Mouse (Mus musculus): Measurements from ENCODE around the gene Phf21b. TPM values are rescaled to one million over a fixed set of nuclear protein-coding genes. Genes with fewer than 3 reads are reported as not detected.
A peak's percentile ranks its signal among the peaks of the same experiment; 100 is the strongest.

Phf21b gene
- polyA plus RNA-seq, 1 experiment from 2014 or later = 32.9 TPM

DNA sequence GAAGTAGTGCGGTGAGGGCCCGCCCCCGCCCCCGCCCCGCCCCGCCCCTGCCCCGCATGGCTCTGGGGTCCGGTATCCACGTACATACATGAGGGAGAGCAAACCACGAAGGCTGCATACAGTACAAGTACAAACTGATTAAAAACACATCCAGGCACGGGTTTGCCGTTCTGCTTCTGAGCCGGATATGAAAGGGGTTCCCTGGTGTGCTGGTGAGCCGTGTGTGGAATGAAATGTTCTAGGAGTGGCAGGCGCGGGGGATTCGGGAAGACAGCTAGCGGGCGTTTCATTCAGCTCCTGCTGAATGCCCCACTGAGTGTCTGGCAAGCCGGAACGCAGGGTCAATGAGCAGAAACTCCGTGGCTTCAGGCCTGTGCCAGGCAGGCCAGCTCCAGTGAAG lies 99.4 kb downstream of the Phf21b start:
- Histone ChIP-seq H3K36me3 (ENCODE audit: control insufficient read depth, insufficient read depth, low read length) (no peaks in the 10 kb centered on the region), H3K27me3 (replicated peaks; ENCODE audit: control insufficient read depth, insufficient read depth, low read length) (0 out of 2 replicates have a peak, but pooled peaks cover 7% of the 10 kb centered on the region), H3K27ac (ENCODE audit: low read depth, low read length) (no peak overlapping the region), H3K4me3 (ENCODE audit: low read depth, low read length) (peak overlapping the region; percentile 19), H3K4me2 (ENCODE audit: low read length) (peak overlapping the region; percentile 57), H3K4me1 (ENCODE audit: control insufficient read depth, insufficient read depth, low read length) (peaks cover 4% of the 10 kb centered on the region; the same call in 1 of the 2 replicates), H3K9ac (ENCODE audit: low read length) (peak overlapping the region; percentile 49), H3K9me3 (replicated peaks; ENCODE audit: control insufficient read depth, low read length) (no peaks in the 10 kb centered on the region)
- peak; percentile 64 for DNase-seq (ENCODE audit: low spot score)
- no peak for ATAC-seq
- 0% methylated on average over 22 of the region's 22 CpGs for WGBS

DNA sequence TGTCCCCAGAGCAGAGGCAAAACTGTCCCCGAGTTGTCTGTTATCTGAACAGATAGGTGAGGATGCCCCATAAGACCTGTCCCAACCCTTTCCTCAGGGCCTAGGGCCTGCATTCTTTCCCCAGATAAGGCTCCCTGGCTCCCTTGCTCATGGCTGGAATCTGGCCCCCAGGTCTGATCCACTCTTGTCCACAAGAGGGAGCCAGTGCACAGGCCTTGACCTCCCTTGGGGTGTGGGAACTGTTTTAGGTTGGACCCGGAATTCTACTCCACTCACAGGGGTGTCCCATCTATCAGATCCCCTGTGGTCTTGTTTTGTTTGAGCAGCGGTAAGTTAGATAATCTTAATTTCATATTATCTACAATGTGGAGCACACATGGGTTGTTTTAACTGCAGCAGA lies 100.9 kb downstream of the Phf21b start:
- no peak overlapping the region for H3K9ac ChIP-seq (ENCODE audit: low read length)
- H3K4me2 ChIP-seq (ENCODE audit: low read length) = no peak overlapping the region
- H3K27me3 ChIP-seq (replicated peaks; ENCODE audit: control insufficient read depth, insufficient read depth, low read length) = 0 out of 2 replicates have a peak, but pooled peaks cover 7% of the 10 kb centered on the region
- no peak overlapping the region for H3K4me3 ChIP-seq (ENCODE audit: low read depth, low read length)
- H3K27ac ChIP-seq (ENCODE audit: low read depth, low read length) = no peak overlapping the region
- H3K9me3 ChIP-seq (replicated peaks; ENCODE audit: control insufficient read depth, low read length) = no peaks in the 10 kb centered on the region
- H3K36me3 ChIP-seq (ENCODE audit: control insufficient read depth, insufficient read depth, low read length) = no peaks in the 10 kb centered on the region
- H3K4me1 ChIP-seq (ENCODE audit: control insufficient read depth, insufficient read depth, low read length) = peaks cover 4% of the 10 kb centered on the region; the same call in 1 of the 2 replicates
- peak; percentile 71 for ATAC-seq
- peak; percentile 78 for DNase-seq (ENCODE audit: low spot score)
- WGBS = 8% methylated on average over 3 of the region's 3 CpGs

DNA sequence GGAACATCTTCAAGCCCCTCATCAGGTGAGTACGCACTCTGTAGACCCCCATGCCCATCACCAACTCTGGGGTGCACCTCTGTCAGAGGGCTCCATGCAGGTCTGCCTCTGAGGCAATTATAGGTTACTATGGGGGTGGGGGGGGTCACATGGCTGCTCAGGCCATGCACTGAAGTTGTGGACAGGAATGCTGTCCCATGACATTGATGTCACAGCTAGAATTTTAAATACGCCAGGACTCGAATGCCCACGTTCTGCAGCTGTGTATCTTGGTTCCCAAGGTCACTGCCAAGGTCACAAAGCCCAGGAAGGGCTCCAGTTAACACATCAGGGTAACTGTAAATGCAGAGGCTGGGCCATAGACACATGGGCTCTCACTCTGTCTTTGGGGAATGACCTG lies 110.0 kb downstream of the Phf21b start:
- no peaks in the 10 kb centered on the region for H3K9me3 ChIP-seq (replicated peaks; ENCODE audit: control insufficient read depth, low read length)
- 90% methylated on average over 4 of the region's 4 CpGs for WGBS
- H3K36me3 ChIP-seq (ENCODE audit: control insufficient read depth, insufficient read depth, low read length) = no peaks in the 10 kb centered on the region
- ATAC-seq (no peak), DNase-seq (ENCODE audit: low spot score) (no peak)
- H3K9ac ChIP-seq (ENCODE audit: low read length) = no peak overlapping the region
- H3K4me2 ChIP-seq (ENCODE audit: low read length) = no peak overlapping the region
- no peak overlapping the region for H3K4me3 ChIP-seq (ENCODE audit: low read depth, low read length)
- no peaks in the 10 kb centered on the region for H3K4me1 ChIP-seq (ENCODE audit: control insufficient read depth, insufficient read depth, low read length)
- no peak overlapping the region for H3K27ac ChIP-seq (ENCODE audit: low read depth, low read length)
- no peaks in the 10 kb centered on the region for H3K27me3 ChIP-seq (replicated peaks; ENCODE audit: control insufficient read depth, insufficient read depth, low read length)

DNA sequence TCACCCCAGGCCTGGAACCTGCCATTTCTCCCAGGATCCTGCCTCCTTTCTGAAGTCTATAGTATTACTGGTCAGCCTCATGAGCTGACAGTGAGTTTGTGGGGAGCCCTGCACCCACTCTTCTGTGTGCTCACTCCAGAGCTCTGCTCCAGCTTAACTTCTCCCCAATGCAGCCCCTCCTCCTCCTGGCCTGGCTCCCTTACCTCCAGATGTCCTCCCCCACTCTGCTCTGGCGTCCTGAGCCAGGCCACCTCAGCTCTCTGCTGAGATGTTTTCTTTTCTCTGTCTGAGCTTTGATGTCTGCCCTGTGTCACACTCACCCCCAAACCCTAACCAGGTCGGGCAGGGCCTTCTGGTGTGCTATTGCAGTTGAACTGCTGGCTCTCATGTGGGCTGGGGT lies 111.5 kb downstream of the Phf21b start:
- Histone ChIP-seq H3K9ac (ENCODE audit: low read length) (no peak overlapping the region), H3K4me1 (ENCODE audit: control insufficient read depth, insufficient read depth, low read length) (no peaks in the 10 kb centered on the region), H3K9me3 (replicated peaks; ENCODE audit: control insufficient read depth, low read length) (no peaks in the 10 kb centered on the region), H3K27me3 (replicated peaks; ENCODE audit: control insufficient read depth, insufficient read depth, low read length) (no peaks in the 10 kb centered on the region), H3K36me3 (ENCODE audit: control insufficient read depth, insufficient read depth, low read length) (no peaks in the 10 kb centered on the region), H3K4me2 (ENCODE audit: low read length) (no peak overlapping the region), H3K27ac (ENCODE audit: low read depth, low read length) (no peak overlapping the region), H3K4me3 (ENCODE audit: low read depth, low read length) (no peak overlapping the region)
- no peak for ATAC-seq
- WGBS = 30% methylated on average over 2 of the region's 2 CpGs
- no peak for DNase-seq (ENCODE audit: low spot score)

- Histone ChIP-seq H3K27me3 (replicated peaks; ENCODE audit: control insufficient read depth, insufficient read depth, low read length) (no peaks in the 10 kb centered on the region), H3K4me2 (ENCODE audit: low read length) (no peak overlapping the region), H3K9ac (ENCODE audit: low read length) (no peak overlapping the region), H3K27ac (ENCODE audit: low read depth, low read length) (no peak overlapping the region), H3K36me3 (ENCODE audit: control insufficient read depth, insufficient read depth, low read length) (no peaks in the 10 kb centered on the region), H3K4me3 (ENCODE audit: low read depth, low read length) (no peak overlapping the region), H3K4me1 (ENCODE audit: control insufficient read depth, insufficient read depth, low read length) (no peaks in the 10 kb centered on the region), H3K9me3 (replicated peaks; ENCODE audit: control insufficient read depth, low read length) (no peaks in the 10 kb centered on the region)
- ATAC-seq (no peak), DNase-seq (ENCODE audit: low spot score) (no peak)
- 25% methylated on average over 3 of the region's 3 CpGs for WGBS
Observed at GRCm38 (mm10) chr15:84743347-84743746, 112.5 kb downstream of the Phf21b start.

DNA sequence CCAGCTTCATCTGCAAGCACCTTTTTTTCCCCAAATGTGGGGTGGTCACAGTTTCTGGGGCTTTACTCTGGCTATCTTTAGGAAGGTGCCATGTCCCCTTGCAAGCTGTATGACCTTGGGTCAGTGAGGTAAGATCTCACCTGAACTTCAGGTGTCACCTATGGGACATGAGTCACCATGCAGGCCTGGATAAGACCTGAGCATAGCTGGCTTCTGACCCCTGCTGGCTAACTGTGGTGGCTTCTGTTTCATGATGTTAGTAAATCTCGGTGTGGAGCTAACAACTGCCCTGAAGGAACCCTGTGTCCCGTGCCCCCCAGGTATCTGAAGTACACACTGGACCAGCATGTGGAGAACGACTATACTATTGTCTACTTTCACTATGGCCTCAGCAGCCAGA lies 114.3 kb downstream of the Phf21b start:
- Histone ChIP-seq H3K9me3 (replicated peaks; ENCODE audit: control insufficient read depth, low read length) (no peaks in the 10 kb centered on the region), H3K4me1 (ENCODE audit: control insufficient read depth, insufficient read depth, low read length) (no peaks in the 10 kb centered on the region), H3K36me3 (ENCODE audit: control insufficient read depth, insufficient read depth, low read length) (no peaks in the 10 kb centered on the region), H3K4me2 (ENCODE audit: low read length) (no peak overlapping the region), H3K27me3 (replicated peaks; ENCODE audit: control insufficient read depth, insufficient read depth, low read length) (no peaks in the 10 kb centered on the region), H3K4me3 (ENCODE audit: low read depth, low read length) (no peak overlapping the region), H3K9ac (ENCODE audit: low read length) (no peak overlapping the region), H3K27ac (ENCODE audit: low read depth, low read length) (no peak overlapping the region)
- no peak for DNase-seq (ENCODE audit: low spot score)
- 78% methylated on average over 3 of the region's 3 CpGs for WGBS
- no peak for ATAC-seq

DNA sequence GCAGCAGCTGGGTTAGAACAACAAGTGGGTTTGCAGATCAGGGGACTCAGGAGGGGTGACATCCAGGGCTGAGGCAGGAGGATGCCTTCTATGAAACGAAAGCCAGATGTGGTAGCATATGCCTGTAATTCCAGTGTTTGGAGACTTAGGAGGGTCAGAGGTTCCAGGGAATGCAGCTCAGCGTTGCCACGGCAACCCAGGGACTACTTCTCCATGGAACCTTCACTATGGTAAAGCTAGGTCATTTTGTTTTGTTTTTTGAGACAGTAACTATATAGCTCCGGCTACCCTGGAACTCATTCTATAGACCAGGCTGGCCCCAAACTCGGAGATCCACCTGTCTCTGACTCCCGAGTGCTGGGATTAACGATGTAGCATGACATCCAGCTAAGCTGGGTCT lies 117.6 kb downstream of the Phf21b start:
- H3K9ac ChIP-seq (ENCODE audit: low read length) = no peak overlapping the region
- H3K4me1 ChIP-seq (ENCODE audit: control insufficient read depth, insufficient read depth, low read length) = no peaks in the 10 kb centered on the region
- no peak overlapping the region for H3K4me2 ChIP-seq (ENCODE audit: low read length)
- no peaks in the 10 kb centered on the region for H3K9me3 ChIP-seq (replicated peaks; ENCODE audit: control insufficient read depth, low read length)
- DNase-seq (ENCODE audit: low spot score) = no peak
- H3K36me3 ChIP-seq (ENCODE audit: control insufficient read depth, insufficient read depth, low read length) = no peaks in the 10 kb centered on the region
- no peak for ATAC-seq
- no peak overlapping the region for H3K4me3 ChIP-seq (ENCODE audit: low read depth, low read length)
- H3K27ac ChIP-seq (ENCODE audit: low read depth, low read length) = no peak overlapping the region
- 85% methylated on average over 7 of the region's 7 CpGs for WGBS
- no peaks in the 10 kb centered on the region for H3K27me3 ChIP-seq (replicated peaks; ENCODE audit: control insufficient read depth, insufficient read depth, low read length)

DNA sequence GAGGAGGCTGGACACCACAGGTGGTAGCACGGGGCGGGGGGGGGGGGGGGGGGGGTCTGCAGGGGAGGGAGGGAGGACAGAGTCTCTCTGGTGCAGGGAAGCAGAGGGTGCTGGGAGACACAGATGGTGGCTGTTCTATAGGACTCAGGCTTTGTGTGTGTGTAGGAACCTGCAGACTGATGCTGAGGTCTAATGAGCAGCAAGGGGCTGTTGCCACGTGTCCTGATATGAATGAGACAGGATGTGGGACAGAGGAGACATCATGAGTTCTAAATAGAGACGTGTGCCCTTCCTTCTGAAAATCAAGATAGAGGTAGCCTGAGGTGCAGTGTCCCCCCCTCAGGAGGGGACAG lies 118.9 kb downstream of the Phf21b start:
- peak; percentile 28 for DNase-seq (ENCODE audit: low spot score)
- ATAC-seq = peak; percentile 48; the same call in 1 of the 2 replicates

DNA sequence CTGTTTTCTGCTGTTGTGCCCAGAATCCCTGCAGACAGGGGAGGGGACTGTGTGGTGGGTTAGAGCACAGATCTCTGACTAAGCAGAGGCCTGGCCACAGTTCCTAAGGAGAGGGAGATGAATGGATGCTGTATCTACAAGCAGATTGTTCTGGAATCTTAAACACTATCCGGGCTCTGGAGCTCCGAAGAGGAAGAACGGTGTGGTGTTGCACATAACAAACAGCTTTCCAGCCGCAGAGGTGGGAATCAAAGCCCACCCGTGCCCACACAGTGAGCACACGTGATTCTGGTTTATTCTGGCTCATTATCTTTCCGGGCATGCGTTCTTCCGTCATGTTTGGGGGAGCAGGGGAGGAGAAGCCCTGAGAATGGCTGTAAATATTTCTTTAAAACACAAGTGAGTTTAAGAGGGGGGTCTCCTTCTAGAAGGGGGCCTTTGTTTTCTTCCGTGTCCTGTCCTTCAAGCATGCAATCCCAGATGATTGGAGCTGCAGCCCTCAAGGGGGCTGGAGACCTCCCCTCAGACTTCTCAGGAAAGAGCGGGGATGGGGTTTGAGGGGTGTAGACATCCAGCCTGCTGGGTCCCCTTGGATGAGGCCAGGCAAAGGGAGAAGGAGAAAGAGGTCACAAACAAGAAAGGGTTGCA lies 119.4 kb downstream of the Phf21b start:
- no peak overlapping the region for H3K9ac ChIP-seq (ENCODE audit: low read length)
- no peak overlapping the region for H3K4me3 ChIP-seq (ENCODE audit: low read depth, low read length)
- no peaks in the 10 kb centered on the region for H3K36me3 ChIP-seq (ENCODE audit: control insufficient read depth, insufficient read depth, low read length)
- H3K4me2 ChIP-seq (ENCODE audit: low read length) = no peak overlapping the region
- 42% methylated on average over 11 of the region's 11 CpGs for WGBS
- peak; percentile 48 for DNase-seq (ENCODE audit: low spot score)
- H3K4me1 ChIP-seq (ENCODE audit: control insufficient read depth, insufficient read depth, low read length) = no peaks in the 10 kb centered on the region
- no peaks in the 10 kb centered on the region for H3K9me3 ChIP-seq (replicated peaks; ENCODE audit: control insufficient read depth, low read length)
- ATAC-seq = peak; percentile 69
- no peaks in the 10 kb centered on the region for H3K27me3 ChIP-seq (replicated peaks; ENCODE audit: control insufficient read depth, insufficient read depth, low read length)
- H3K27ac ChIP-seq (ENCODE audit: low read depth, low read length) = no peak overlapping the region

More for the DNA sequence above, 118.9 kb downstream of the Phf21b start:
- no peaks in the 10 kb centered on the region for H3K27me3 ChIP-seq (replicated peaks; ENCODE audit: control insufficient read depth, insufficient read depth, low read length)
- H3K4me3 ChIP-seq (ENCODE audit: low read depth, low read length) = no peak overlapping the region
- H3K4me1 ChIP-seq (ENCODE audit: control insufficient read depth, insufficient read depth, low read length) = no peaks in the 10 kb centered on the region
- no peaks in the 10 kb centered on the region for H3K36me3 ChIP-seq (ENCODE audit: control insufficient read depth, insufficient read depth, low read length)
- no peak overlapping the region for H3K9ac ChIP-seq (ENCODE audit: low read length)
- H3K9me3 ChIP-seq (replicated peaks; ENCODE audit: control insufficient read depth, low read length) = no peaks in the 10 kb centered on the region
- 42% methylated on average over 2 of the region's 4 CpGs for WGBS
- H3K4me2 ChIP-seq (ENCODE audit: low read length) = no peak overlapping the region
- no peak overlapping the region for H3K27ac ChIP-seq (ENCODE audit: low read depth, low read length)
